Mouse (Mus musculus): Measurements from ENCODE around the gene Gpr108.

GRCm38 (mm10) chr17:57232200-57232599, 16.0 kb downstream of the Gpr108 start:
- TF ChIP-seq POLR2A (IDR thresholded peaks at IDR 0.05; ENCODE audit: insufficient read depth, low read length) (no peak), CTCF (IDR thresholded peaks at IDR 0.05; ENCODE audit: low read depth, low read length) (no peak), EP300 (IDR thresholded peaks at IDR 0.05; ENCODE audit: insufficient read depth, low read depth, low read length) (no peak)

All from ES-Bruce4 (cell line).